Mouse (Mus musculus) spleen, postnatal 10 days (tissue): ENCODE measurements around the gene Fanci.

Experiments
- DNase-seq, 2 experiments: peaks; one replicate each; pipeline ENCODE4 v3.0.0; 2021 to 2022; ENCODE audit warnings: low spot score in 2 of 2

Fanci gene

GRCm38 (mm10) chr7:79391883-79392649, at the start of gene Fanci:
Fanci (plus strand) TSS chr7:79391929.
- DNase-seq: peak; percentile 97 to 99

DNA sequence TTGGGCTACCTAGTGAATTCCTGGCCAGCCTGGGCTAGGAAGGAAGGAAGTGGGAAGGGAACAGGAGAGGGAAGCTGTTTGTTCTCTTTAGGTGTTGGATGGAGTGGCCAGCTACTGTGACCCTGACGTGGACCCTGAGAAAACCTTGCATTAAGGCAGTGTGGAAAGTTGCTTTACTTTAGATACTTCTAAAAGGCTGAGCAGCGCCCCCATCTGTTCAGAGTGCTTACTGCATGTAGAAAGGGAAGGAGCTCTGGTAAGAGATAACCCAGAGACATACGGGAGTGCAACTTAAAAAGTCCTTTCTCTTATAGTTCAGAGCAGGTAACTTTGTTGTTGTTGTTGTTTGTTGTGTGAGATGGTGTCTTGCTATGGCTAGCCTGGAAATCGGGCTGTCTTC, 45.8 kb upstream of the Fanci start:
- DNase-seq: peak; percentile 45 to 78

DNA sequence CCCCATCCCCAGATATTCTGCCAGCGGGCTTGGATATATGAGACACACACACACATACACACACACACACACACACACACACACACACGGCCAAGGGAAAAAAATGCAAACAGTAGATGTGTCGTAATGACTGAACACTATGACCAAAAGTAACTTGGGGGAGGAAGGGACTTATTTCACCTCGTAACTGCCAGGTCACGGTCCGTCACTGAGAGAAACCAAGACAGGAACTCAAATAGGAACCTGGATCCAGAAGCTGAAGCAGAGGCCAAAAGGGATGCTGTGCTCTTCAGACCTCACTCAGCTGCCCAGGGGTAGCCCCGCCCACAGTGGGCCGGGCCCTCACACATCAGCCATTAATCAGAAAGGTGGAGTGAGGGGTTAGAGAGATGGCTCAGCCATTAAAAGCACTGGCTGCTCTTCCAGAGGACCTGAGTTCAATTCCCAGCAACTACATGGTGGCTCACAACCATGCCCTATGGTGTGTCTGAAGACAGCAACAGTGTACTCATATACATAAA, 45.1 kb upstream of the Fanci start:
- DNase-seq: no peak

- no peak for DNase-seq
These were observed 44.5 kb upstream of the Fanci start for GRCm38 (mm10) chr7:79347108-79347813.

DNA sequence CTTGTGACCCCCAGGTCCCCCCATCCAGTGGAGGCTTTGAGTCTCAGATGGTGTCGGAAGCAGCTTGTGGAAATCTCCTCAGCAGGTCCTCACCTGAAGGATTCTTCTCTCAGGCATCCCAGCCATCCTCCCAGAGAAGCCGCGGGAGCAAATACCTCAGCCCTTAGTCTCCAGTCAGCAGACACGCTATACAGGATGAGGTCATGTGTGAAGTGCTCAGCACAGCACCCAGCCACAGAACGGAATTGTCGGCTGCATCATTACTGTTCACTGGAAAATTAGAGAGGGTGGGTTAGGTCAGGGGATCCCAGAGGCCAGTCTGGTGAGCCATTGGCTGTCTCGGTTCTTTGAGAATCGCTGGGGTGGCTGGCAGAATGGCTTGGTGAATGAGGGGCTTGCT, 42.9 kb upstream of the Fanci start:
- no peak for DNase-seq

- DNase-seq: peak; percentile 45 to 74
These were observed 41.9 kb upstream of the Fanci start for GRCm38 (mm10) chr7:79349738-79350386.

DNA sequence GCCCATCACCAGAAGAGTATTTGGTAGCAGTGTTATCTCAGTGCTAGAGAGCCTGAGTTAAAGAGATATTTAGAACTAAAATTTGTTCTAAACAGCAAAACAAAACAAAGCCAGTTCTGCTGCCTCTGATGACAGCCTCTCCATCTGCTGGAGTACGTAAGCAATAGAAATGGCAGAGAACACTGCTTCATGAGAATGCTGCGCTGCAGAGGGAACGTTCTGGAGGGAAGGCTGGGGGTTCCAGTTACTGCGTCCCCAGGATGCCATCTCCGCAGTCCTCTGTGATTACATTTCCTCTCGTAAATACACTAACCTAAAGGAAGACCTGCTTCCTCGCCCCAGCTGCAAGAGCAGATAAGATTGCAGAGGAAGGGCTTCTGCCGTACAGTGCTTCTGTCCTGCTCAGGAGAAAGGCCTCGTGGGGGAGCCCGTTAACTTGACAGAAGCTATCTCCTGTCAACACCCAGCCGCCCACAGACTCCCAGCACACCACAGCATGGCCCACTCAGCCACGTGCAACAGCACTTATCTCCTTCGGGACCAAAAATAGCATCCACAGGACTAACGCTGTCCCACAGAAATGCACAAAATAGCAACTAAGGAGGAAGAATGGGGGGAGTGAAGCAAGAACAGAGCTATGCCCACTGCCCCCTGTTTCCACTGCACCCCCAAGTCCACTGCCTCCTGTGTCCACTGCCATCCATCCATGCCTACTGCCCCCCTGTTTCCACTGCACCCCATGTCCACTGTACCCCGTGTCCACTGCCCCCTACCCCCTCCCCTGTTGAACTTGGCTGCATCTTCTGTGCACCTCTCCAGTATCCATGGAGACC, 33.2 kb upstream of the Fanci start:
- DNase-seq: peak in 1 of 2 experiments; percentile 44

GRCm38 (mm10) chr7:79359183-79359435, 32.6 kb upstream of the Fanci start:
- no peak for DNase-seq

GRCm38 (mm10) chr7:79360056-79360455, 31.7 kb upstream of the Fanci start:
- no peak for DNase-seq

DNA sequence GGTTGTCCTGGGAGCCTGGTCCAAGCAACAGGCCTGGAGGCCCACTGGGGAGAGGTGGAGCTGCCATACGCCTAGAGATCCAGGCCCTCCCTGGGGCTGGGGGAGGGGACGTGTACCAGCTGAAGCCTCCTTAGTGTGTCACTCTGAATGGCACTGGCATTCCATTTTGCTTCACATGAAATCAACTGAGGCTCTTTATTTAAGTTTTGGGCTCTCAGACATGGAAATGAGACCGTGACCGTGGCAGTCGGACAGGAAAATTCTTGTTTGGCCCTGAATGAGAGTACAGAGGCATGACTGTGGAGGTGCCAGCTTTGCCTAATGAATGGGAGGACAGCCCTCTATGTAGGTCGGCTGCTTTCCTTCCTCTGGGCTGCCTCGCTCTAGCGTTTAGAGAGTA, 29.5 kb upstream of the Fanci start:
- peak in 1 of 2 experiments; percentile 8 for DNase-seq

DNA sequence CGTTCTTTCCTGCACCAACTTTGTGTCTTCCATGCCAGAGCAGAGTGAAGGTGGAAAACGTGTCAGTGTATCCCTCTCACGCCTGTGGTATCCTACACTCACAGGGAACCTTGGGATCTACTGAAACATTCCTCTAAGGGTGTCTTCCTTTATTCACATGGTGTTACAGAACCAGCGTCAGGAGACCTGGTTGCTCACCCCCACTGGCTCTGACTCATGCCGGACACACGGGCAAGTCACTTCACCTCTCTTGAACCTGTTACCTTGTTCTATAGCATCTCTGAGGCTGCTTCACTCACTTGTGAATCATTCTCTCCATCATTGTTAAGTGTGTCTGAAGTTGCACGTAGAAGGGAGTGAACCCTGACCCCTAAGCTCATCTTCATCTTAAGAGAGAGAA, 28.9 kb upstream of the Fanci start:
- peak in 1 of 2 experiments; percentile 9 for DNase-seq

GRCm38 (mm10) chr7:79363370-79364043, 28.2 kb upstream of the Fanci start:
- DNase-seq: peak in 1 of 2 experiments; percentile 36

- DNase-seq: no peak
These were observed 23.1 kb upstream of the Fanci start for GRCm38 (mm10) chr7:79368664-79369063.

GRCm38 (mm10) chr7:79369416-79369815, 22.3 kb upstream of the Fanci start:
- no peak for DNase-seq

- peak; percentile 72 to 85 for DNase-seq
These were observed 20.3 kb upstream of the Fanci start for GRCm38 (mm10) chr7:79371321-79371879.

GRCm38 (mm10) chr7:79374017-79374416, 17.7 kb upstream of the Fanci start:
- no peak for DNase-seq

GRCm38 (mm10) chr7:79375594-79375993, 16.1 kb upstream of the Fanci start:
- no peak for DNase-seq

DNA sequence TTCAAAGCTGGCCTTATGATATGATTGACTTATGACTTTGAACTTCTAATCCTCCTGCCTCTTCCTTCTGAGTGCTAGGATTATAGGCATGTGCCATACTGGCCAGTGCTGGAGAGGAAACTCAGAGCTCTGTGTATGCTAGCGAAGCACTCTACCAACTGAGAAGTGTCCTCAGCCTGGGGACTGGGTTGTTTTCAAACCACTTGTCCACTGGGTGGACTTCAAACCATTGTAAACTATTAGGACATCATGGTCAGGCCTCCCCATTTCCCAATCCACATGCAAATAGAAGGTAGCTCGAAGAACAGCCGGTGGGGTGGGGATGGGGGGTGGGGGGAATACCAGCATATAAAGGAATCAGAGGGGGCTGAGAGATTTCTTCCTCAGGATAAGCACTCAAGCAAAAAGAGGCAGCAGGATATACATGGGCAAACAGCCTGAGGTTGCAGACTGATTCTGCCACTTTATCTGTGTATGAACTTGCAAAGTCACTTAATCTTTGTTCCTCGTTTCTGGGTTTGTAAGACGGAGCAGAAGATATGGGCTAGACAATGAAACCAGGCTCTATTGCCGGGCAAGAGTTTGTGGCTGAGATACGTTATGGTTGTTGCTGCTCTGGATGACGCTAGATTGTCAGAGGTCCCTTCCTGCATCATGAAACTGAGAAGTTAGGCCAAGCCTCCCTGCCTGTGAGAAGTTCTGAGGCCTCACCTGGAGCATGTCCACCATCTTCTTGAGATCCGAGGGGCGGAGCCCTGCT, 15.0 kb upstream of the Fanci start:
- no peak for DNase-seq

- no peak for DNase-seq
These were observed 5.2 kb upstream of the Fanci start, which contains the start of gene Rlbp1 for GRCm38 (mm10) chr7:79386422-79387133. Rlbp1 (minus strand) TSS chr7:79387048.
